Mouse (Mus musculus): ENCODE results near the gene Spata2.

The Spata2 gene

DNA sequence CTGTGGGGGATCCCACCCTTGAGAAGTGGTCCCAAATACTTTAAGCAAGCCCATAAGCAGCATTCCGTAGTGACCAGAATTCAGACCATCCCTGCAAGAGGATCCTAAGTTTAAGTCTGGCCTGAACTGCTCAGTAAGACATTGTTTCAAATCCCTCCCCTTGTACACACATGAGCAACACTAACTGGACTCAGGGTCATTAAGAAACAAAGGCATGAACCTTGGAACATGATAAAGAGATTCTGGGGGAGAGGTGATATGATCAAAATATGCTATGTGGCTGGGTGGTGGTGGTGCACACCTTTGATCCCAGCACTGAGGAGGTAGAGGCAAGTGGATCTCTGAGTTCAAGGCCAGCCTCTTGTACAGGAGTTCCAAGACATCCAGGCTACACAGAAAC is 13.2 kb downstream of the Spata2 start:
- DNase-seq: no peak

- DNase-seq: peak; percentile 28 to 40
Measured at GRCm38 (mm10) chr2:167478128-167478527, 14.6 kb downstream of the Spata2 start.

GRCm38 (mm10) chr2:167476762-167477161 is 15.9 kb downstream of the Spata2 start:
- no peak for DNase-seq

GRCm38 (mm10) chr2:167476200-167476688 is 16.4 kb downstream of the Spata2 start:
- peak; percentile 86 to 87 for DNase-seq

- peak; percentile 26 to 43 for DNase-seq
Measured at GRCm38 (mm10) chr2:167475596-167475995, 17.1 kb downstream of the Spata2 start.

DNA sequence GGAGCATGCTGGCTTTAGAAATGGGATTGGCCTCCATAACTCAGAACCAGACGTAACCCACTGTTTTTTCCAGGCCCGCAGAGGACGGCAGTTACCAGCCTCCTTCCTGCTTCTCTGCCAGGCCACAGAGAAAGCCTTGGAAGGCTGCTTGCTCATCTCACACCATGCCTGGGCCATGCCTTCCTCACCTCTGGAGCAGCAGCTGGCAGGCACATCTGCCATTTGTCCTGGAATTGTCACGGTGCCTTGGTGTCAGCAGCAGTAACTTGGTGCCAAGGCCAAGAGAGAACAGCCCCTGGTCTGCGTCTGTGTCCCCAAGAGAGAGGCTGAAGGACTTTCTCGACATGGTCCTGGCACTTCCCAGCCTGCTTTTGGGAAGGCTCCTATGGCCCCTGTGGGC is 18.5 kb downstream of the Spata2 start:
- DNase-seq: no peak

- DNase-seq: peak; percentile 96 to 98
Measured at GRCm38 (mm10) chr2:167471585-167471984, 21.1 kb downstream of the Spata2 start.

- DNase-seq: peak; percentile 55 to 59
Measured at GRCm38 (mm10) chr2:167470611-167471010, 22.1 kb downstream of the Spata2 start.

DNA sequence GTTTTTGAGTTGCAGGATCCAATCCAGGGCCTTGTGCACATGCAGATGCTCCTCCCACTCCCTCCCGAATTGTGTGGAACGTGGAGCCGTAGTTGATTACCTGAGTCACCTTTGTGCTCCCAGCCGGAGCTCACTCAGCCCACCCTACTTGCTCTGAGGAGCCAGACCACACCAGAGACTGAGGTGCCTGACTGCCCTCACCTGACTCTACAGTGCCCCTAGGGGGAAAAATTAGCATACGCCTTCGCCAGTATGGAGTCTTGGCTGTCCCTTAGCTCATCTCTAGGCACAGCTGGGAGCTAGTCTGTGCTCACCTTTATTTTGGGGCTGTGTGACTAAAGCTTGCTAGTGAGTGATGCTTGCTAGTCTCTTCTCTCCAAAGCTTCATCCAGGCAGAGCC is 24.2 kb downstream of the Spata2 start:
- no peak for DNase-seq

GRCm38 (mm10) chr2:167467214-167467613 is 25.5 kb downstream of the Spata2 start:
- no peak for DNase-seq

GRCm38 (mm10) chr2:167465951-167466350 is 26.7 kb downstream of the Spata2 start:
- no peak for DNase-seq

- DNase-seq: no peak
Measured at GRCm38 (mm10) chr2:167463802-167464201, 28.9 kb downstream of the Spata2 start.

- peak; percentile 86 for DNase-seq
Measured at GRCm38 (mm10) chr2:167462954-167463353, 29.7 kb downstream of the Spata2 start.

DNA sequence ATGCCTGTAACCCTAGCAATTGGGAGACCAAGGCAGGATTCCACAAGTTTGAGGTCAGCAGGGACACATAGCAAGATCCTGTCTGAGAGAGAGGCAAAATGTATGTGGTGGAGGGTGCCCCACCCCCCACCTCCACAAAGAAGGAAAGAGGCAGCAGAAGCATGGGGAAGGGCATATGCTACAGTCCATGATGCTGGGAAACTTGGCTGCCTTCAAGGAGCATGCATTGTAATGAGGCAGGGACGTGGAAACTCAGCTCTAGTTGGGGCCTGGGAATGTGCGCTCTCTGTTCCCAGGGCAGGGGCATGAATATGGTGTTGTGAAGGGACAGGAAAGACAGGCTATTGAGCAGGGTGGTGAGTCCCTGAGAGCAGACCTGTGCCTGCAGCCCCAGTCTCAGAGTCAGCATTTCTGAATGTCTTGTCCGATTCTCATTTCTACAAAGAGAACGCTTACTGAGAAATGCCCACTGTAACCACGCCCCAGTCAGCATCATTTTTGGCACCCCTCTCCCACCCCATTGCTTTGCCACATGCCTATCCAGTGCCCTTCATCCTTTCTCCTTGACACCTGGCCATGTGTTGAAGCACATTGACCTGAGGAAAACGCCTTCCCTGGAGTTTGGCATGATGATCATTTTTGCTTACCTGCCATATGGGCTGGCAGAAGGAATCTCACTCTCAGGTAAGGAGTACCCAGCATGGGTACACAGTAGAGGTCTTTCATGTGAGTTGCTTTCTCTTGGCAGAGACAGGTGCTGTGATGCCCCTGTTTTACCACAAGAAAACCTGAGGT is 33.4 kb downstream of the Spata2 start:
- peak; percentile 77 to 80 for DNase-seq

- no peak for DNase-seq
Measured at GRCm38 (mm10) chr2:167458548-167458947, 34.1 kb downstream of the Spata2 start.

DNA sequence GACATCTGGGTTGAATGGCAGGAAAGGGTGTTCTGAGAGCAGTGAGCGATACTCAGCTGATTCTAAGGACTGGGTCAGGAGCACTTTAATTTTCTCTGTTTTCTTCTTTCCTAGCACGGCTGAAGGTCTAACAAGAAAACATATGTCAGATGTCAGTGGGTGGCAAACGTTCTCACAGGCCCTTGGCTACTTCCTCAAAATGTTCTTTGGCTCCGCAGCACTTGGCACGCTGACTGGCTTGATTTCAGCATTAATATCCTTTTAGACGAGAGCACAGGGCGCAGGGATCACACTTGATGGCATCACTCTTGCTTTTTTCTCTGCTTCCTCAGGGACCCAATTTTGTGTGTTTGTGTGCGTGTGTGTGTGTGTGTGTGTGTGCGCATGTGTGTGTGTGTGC is 35.5 kb downstream of the Spata2 start:
- peak; percentile 81 to 89 for DNase-seq

GRCm38 (mm10) chr2:167456361-167457020 is 36.2 kb downstream of the Spata2 start:
- peak; percentile 59 for DNase-seq

DNA sequence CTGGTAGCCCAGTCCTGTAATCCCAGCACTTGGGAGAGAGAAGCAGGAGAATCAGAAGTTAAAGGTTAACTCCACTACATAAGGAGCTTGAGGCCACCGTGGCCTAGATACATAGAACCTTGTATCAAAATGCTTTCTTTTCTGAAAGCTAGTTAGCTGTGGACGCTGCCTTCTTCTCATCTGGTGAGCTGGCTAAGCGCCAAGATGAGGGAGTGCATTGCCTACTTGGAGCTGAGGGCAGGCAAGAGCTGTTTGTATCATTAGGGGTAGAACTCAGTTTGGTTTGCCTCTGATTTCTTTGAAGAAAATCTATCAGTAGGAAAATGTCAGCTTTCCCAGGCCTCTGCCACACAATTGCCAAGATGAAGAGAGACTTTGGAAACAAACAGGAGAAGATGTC is 38.9 kb downstream of the Spata2 start:
- DNase-seq: peak in 1 of 2 experiments; percentile 67

GRCm38 (mm10) chr2:167450647-167451046 is 42.0 kb downstream of the Spata2 start:
- DNase-seq: peak; percentile 53 to 58

DNA sequence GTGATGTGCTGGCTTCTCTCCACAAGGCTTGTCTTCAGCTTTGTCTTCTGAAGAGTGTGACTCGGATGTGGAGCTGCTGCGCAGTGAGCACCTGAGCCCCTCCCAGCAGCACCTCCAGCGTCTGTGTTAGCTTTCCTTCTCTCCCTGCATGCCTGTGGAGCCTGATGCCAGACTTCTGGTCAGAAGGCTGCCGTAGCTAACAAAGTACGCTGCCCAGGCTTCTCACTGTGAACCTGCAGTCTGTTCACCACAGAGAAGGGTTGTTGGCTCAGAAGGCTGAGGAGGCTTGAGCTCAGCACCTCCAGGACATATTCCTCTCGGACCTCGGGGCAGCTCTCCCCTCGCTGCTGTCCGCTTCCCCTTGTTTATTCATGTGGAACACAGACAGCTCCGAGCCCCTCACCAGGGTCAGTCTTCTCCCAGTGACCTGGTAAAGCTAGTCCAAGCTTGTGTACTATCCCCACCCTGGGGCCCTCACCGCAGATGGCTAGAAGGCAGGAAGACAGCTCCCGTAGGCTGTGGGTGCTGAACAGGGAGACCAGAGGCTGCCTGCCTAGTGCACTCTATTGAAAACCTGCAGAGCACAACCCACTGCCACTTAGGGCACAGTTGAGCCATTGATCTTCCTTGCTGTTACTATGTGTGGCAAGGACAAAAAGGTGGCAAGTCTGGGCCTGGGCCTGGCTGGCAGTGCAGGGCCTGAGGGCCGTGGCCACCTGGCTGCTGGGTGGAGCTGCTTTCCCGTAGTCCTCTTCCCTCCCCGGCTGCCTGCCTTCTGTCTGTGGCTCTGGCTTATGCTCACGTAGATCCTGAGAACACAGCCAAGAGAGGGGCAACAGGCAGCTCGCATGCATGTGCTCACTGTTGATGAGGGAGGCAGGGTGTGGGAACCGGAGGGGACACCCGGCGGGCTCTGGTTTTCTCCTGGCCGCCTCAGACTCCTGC is 43.1 kb downstream of the Spata2 start:
- peak; percentile 61 to 65 for DNase-seq

DNA sequence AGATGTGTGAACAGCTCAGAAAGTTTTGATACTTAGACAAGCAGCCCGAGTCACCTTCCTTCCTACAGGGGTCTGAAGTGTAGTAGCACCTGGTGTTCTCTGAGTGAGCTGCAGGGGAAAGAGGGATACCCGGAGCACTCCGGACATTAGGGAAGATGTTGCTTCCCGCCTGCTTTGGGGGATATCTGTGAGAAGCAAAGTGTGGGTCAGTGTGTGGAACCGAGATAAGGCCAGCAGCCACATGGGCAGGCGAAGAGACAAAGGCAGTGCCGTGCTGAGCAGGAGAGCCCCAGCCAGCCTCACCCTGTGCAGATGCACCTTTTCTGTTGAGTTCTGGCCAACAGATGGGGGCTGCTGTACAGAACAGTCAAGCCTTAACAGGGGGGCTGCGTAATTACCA is 45.1 kb downstream of the Spata2 start:
- no peak for DNase-seq

- no peak for DNase-seq
Measured at GRCm38 (mm10) chr2:167447207-167447606, 45.5 kb downstream of the Spata2 start.

Measured in cerebellum, postnatal 36 days (tissue).